ENCODE assay signal across 25 mouse cellular contexts in genomic region chr5:34496745-34497144, GRCm38 (mm10). TPM values are rescaled to one million over a fixed set of nuclear protein-coding genes. Genes with fewer than 3 reads are reported as not detected.
DNase-seq lines count a peak whose midpoint lies in the region; ATAC-seq lines count a peak whose summit lies in the region.
"Had no signal": no experiment of that assay in that cellular context is flagged by ENCODE, and none has a peak within 500 bp of the region (broad histone marks: within the 10 kb centered on the region; RNA-seq: fewer than 3 reads in every experiment).

No protein-coding gene starts in this region.

- WGBS in hindbrain, embryonic 14.5 days, result 64% methylated on average over 6 of the region's 6 CpGs
- WGBS in hindbrain, embryonic 10.5 days, result 73% methylated on average over 6 of the region's 6 CpGs
- WGBS in liver, embryonic 12.5 days (ENCODE audit: insufficient replicate concordance), result 76% methylated on average over 6 of the region's 6 CpGs
- WGBS in liver, embryonic 15.5 days (ENCODE audit: insufficient replicate concordance), result 70% methylated on average over 6 of the region's 6 CpGs
- WGBS in forebrain, embryonic 15.5 days, result 90% methylated on average over 6 of the region's 6 CpGs

- no peak overlapping the region for H3K9ac ChIP-seq in hindbrain, embryonic 14.5 days
- no peak overlapping the region for H3K9ac ChIP-seq in liver, embryonic 12.5 days
- no peak overlapping the region for H3K9ac ChIP-seq in liver, embryonic 15.5 days
- no peak overlapping the region for H3K9ac ChIP-seq in forebrain, embryonic 15.5 days (replicated peaks)
- H3K9ac ChIP-seq: embryonic facial prominence, embryonic 12.5 days; forebrain, embryonic 13.5 days; lung, embryonic 14.5 days; neural tube, embryonic 12.5 days had no signal

- DNase-seq in hindbrain, embryonic 14.5 days (ENCODE audit: low spot score), result no peak
- DNase-seq in hindbrain, embryonic 10.5 days (ENCODE audit: low spot score), result no peak
- no peak for DNase-seq in liver
- no peak for DNase-seq in B cell, adult 2 months
- DNase-seq: adrenal gland, adult 2 months; cerebellum, adult 11-12 months; cerebellum, postnatal 10 days; gastrocnemius, adult 2 months; heart, postnatal 4 days; kidney, adult 2 months; kidney, postnatal 25 days; lung, embryonic 14.5 days; midbrain, embryonic 14.5 days; retina, postnatal 1 day; right cerebral cortex, postnatal 25 days; thymus, adult 18-20 months; thymus, postnatal 4 days had no signal

- H3K4me3 ChIP-seq in hindbrain, embryonic 14.5 days (replicated peaks; ENCODE audit: low read length), result no peak overlapping the region
- H3K4me3 ChIP-seq in hindbrain, embryonic 10.5 days, result no peak overlapping the region
- no peak overlapping the region for H3K4me3 ChIP-seq in liver, embryonic 12.5 days
- H3K4me3 ChIP-seq in liver, embryonic 15.5 days (replicated peaks), result no peak overlapping the region
- no peak overlapping the region for H3K4me3 ChIP-seq in forebrain, embryonic 15.5 days
- H3K4me3 ChIP-seq: embryonic facial prominence, embryonic 12.5 days; erythroblast, embryonic 14.5 days; forebrain, embryonic 13.5 days; gastrocnemius, adult 2 months; layer of hippocampus, adult 2 months; neural tube, embryonic 12.5 days had no signal

- peak; percentile 37; the same call in 1 of the 2 replicates for ATAC-seq in hindbrain, embryonic 14.5 days (ENCODE audit: low FRiP score)
- peak; percentile 40; the same call in 1 of the 2 replicates for ATAC-seq in liver, embryonic 12.5 days
- peak; percentile 63; the same call in 1 of the 2 replicates for ATAC-seq in liver, embryonic 15.5 days (ENCODE audit: insufficient read depth)
- ATAC-seq in forebrain, embryonic 15.5 days (replicated peaks), result no peak
- ATAC-seq: forebrain, embryonic 13.5 days had no signal

- H3K9me3 ChIP-seq in hindbrain, embryonic 14.5 days (ENCODE audit: control insufficient read depth, low read length), result no peaks in the 10 kb centered on the region
- no peaks in the 10 kb centered on the region for H3K9me3 ChIP-seq in hindbrain, embryonic 10.5 days
- H3K9me3 ChIP-seq in liver, embryonic 12.5 days (replicated peaks), result no peaks in the 10 kb centered on the region
- H3K9me3 ChIP-seq in liver, embryonic 15.5 days (replicated peaks), result no peaks in the 10 kb centered on the region
- H3K9me3 ChIP-seq in forebrain, embryonic 15.5 days, result no peaks in the 10 kb centered on the region
- H3K9me3 ChIP-seq: embryonic facial prominence, embryonic 12.5 days; forebrain, embryonic 13.5 days; neural tube, embryonic 12.5 days had no signal

- no peak overlapping the region for H3K4me2 ChIP-seq in hindbrain, embryonic 14.5 days (replicated peaks)
- H3K4me2 ChIP-seq in liver, embryonic 12.5 days, result no peak overlapping the region
- H3K4me2 ChIP-seq in liver, embryonic 15.5 days, result no peak overlapping the region
- no peak overlapping the region for H3K4me2 ChIP-seq in forebrain, embryonic 15.5 days (replicated peaks)
- H3K4me2 ChIP-seq: embryonic facial prominence, embryonic 12.5 days; forebrain, embryonic 13.5 days; lung, embryonic 14.5 days; neural tube, embryonic 12.5 days had no signal

- H3K27me3 ChIP-seq in hindbrain, embryonic 14.5 days (ENCODE audit: control insufficient read depth, insufficient read depth, low read length), result no peaks in the 10 kb centered on the region
- H3K27me3 ChIP-seq in hindbrain, embryonic 10.5 days (ENCODE audit: insufficient read depth, poor library complexity, severe bottlenecking), result no peaks in the 10 kb centered on the region
- H3K27me3 ChIP-seq in liver, embryonic 12.5 days (replicated peaks), result no peaks in the 10 kb centered on the region
- no peaks in the 10 kb centered on the region for H3K27me3 ChIP-seq in liver, embryonic 15.5 days
- no peaks in the 10 kb centered on the region for H3K27me3 ChIP-seq in forebrain, embryonic 15.5 days
- H3K27me3 ChIP-seq: embryonic facial prominence, embryonic 12.5 days; forebrain, embryonic 13.5 days; neural tube, embryonic 12.5 days had no signal

- no peak overlapping the region for H3K27ac ChIP-seq in hindbrain, embryonic 14.5 days
- H3K27ac ChIP-seq in hindbrain, embryonic 10.5 days, result no peak overlapping the region
- H3K27ac ChIP-seq in liver, embryonic 12.5 days, result no peak overlapping the region
- no peak overlapping the region for H3K27ac ChIP-seq in liver, embryonic 15.5 days (replicated peaks)
- no peak overlapping the region for H3K27ac ChIP-seq in forebrain, embryonic 15.5 days (replicated peaks)
- H3K27ac ChIP-seq: embryonic facial prominence, embryonic 12.5 days; forebrain, embryonic 13.5 days; gastrocnemius, adult 2 months; layer of hippocampus, adult 2 months; neural tube, embryonic 12.5 days had no signal

- no peaks in the 10 kb centered on the region for H3K4me1 ChIP-seq in hindbrain, embryonic 14.5 days (replicated peaks; ENCODE audit: control insufficient read depth, insufficient read depth, low read length)
- peaks cover 12% of the 10 kb centered on the region for H3K4me1 ChIP-seq in hindbrain, embryonic 10.5 days (replicated peaks)
- H3K4me1 ChIP-seq in liver, embryonic 12.5 days, result peaks cover 10% of the 10 kb centered on the region
- peaks cover 10% of the 10 kb centered on the region; the same call in 1 of the 2 replicates for H3K4me1 ChIP-seq in liver, embryonic 15.5 days (replicated peaks)
- no peaks in the 10 kb centered on the region for H3K4me1 ChIP-seq in forebrain, embryonic 15.5 days
- H3K4me1 ChIP-seq: embryonic facial prominence, embryonic 12.5 days; forebrain, embryonic 13.5 days; neural tube, embryonic 12.5 days had no signal

- peaks cover 7% of the 10 kb centered on the region; the same call in 1 of the 2 replicates for H3K36me3 ChIP-seq in hindbrain, embryonic 14.5 days (replicated peaks; ENCODE audit: control insufficient read depth, insufficient read depth)
- no peaks in the 10 kb centered on the region for H3K36me3 ChIP-seq in hindbrain, embryonic 10.5 days
- H3K36me3 ChIP-seq in liver, embryonic 12.5 days, result peaks cover 7% of the 10 kb centered on the region; the same call in 1 of the 2 replicates
- H3K36me3 ChIP-seq in liver, embryonic 15.5 days (replicated peaks), result 0 out of 2 replicates have a peak, but pooled peaks cover 3% of the 10 kb centered on the region
- H3K36me3 ChIP-seq in forebrain, embryonic 15.5 days, result no peaks in the 10 kb centered on the region
- H3K36me3 ChIP-seq: embryonic facial prominence, embryonic 12.5 days; neural tube, embryonic 12.5 days had no signal

RNA-seq across cellular contexts. Expression of gene Tnip2, which starts 17.0 kb away (rescaled TPM):
- polyA plus RNA-seq in hindbrain, embryonic 14.5 days (2014; fragmentation: Nextera tagmentation; extraction: Ambion mirVana), result 10.1 and 10.5 TPM in 2 replicates
- polyA plus RNA-seq in hindbrain, embryonic 10.5 days (2016; fragmentation: Nextera tagmentation; extraction: Ambion mirVana), result 5.2 and 5.6 TPM in 2 replicates
- polyA plus RNA-seq in liver, embryonic 12.5 days (2016; fragmentation: Nextera tagmentation; extraction: Ambion mirVana), result 7.4 and 10.9 TPM in 2 replicates
- polyA plus RNA-seq in liver, embryonic 15.5 days (2015; fragmentation: Nextera tagmentation; extraction: Ambion mirVana), result 5.5 and 5.9 TPM in 2 replicates
- 6.4 and 7.0 TPM in 2 replicates for polyA plus RNA-seq in forebrain, embryonic 15.5 days (2015; fragmentation: Nextera tagmentation; extraction: Ambion mirVana)
- polyA plus RNA-seq: erythroblast, embryonic 14.5 days had no signal

RNA-seq across cellular contexts. Expression of gene Sh3bp2, which starts 28.9 kb away (rescaled TPM):
- polyA plus RNA-seq in hindbrain, embryonic 14.5 days (2014; fragmentation: Nextera tagmentation; extraction: Ambion mirVana), result 18.7 and 21.4 TPM in 2 replicates
- 7.2 and 9.4 TPM in 2 replicates for polyA plus RNA-seq in hindbrain, embryonic 10.5 days (2016; fragmentation: Nextera tagmentation; extraction: Ambion mirVana)
- polyA plus RNA-seq in liver, embryonic 12.5 days (2016; fragmentation: Nextera tagmentation; extraction: Ambion mirVana), result 4.0 and 5.0 TPM in 2 replicates
- 3.7 and 5.5 TPM in 2 replicates for polyA plus RNA-seq in liver, embryonic 15.5 days (2015; fragmentation: Nextera tagmentation; extraction: Ambion mirVana)
- polyA plus RNA-seq in forebrain, embryonic 15.5 days (2015; fragmentation: Nextera tagmentation; extraction: Ambion mirVana), result 21.2 and 24.4 TPM in 2 replicates
